Mouse (Mus musculus): ENCODE measurements around the gene Gm1673. TPM values are rescaled to one million over a fixed set of nuclear protein-coding genes. Genes with fewer than 3 reads are reported as not detected.
A peak's percentile ranks its signal among the peaks of the same experiment; 100 is the strongest.

The Gm1673 gene
- polyA plus RNA-seq, 1 experiment from 2014 or later, result 54.0 TPM

DNA sequence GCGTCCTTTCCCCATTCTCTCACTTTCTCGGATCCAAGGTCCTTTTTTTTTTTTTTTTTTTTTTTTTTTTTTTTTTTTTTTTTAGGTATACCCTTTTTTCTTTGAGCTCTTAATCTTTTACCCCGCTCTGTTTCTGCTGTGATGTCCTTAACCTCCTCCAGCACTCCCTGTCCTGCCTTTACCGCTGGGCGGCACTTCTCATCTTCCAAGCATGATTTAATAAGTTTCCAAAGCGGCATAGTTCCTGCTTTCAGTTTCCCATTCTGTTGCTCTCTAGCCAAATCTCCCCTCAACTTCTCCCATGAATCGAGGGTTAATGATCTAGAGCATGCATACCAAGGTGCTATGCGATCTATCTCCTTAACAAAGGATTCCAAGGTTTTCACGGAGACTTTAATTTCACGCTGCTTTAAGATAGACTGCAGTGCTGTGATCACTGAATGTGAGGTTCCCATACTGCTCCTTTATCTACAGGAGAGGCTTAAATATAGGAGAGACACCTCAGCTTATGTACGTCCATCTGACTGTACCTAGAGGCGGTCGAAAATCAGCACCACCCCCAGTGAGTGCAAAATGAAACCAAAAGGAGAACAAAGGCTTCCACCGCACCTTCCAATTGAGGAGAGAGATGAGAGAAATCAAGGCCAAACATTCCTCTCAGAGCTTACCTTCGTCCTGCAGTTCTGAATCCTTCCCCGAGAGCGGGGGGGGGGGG lies 29.6 kb upstream of the Gm1673 start:
- H3K27me3 ChIP-seq (replicated peaks; ENCODE audit: control insufficient read depth, insufficient read depth, low read length), result no peaks in the 10 kb centered on the region
- no peak for ATAC-seq
- peaks cover 8% of the 10 kb centered on the region for H3K9me3 ChIP-seq (ENCODE audit: control insufficient read depth, low read length)
- 89% methylated on average over 17 of the region's 17 CpGs for WGBS
- H3K4me1 ChIP-seq (ENCODE audit: control insufficient read depth, insufficient read depth, low read length), result no peaks in the 10 kb centered on the region
- no peak overlapping the region for H3K27ac ChIP-seq (ENCODE audit: low read length)
- no peak overlapping the region for H3K9ac ChIP-seq (ENCODE audit: low read depth, low read length)
- no peak overlapping the region for H3K4me3 ChIP-seq (ENCODE audit: low read length)
- no peak overlapping the region for H3K4me2 ChIP-seq (ENCODE audit: low read depth, low read length)
- H3K36me3 ChIP-seq (ENCODE audit: control insufficient read depth, insufficient read depth, low read length), result no peaks in the 10 kb centered on the region

DNA sequence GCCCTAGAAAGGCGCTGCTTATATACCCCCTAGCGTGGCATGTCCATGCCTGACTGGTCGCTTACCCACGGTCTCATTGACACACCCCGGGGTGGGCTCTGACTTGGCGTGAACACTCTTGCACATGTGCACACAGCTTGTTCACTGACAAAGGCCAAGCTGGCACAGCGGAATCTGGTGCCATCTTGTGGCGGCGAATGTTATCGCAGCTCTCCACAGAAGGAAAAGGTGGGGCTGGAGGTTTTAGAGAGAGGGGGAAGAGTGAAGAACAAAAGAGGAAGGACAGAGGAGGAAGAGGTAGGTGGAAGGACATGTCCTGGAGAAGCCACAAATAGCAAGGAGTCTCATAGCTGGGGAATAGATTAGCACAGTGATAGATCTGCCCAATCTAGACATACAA lies 28.9 kb upstream of the Gm1673 start:
- Histone ChIP-seq H3K27me3 (replicated peaks; ENCODE audit: control insufficient read depth, insufficient read depth, low read length) (no peaks in the 10 kb centered on the region), H3K9ac (ENCODE audit: low read depth, low read length) (no peak overlapping the region), H3K4me2 (ENCODE audit: low read depth, low read length) (no peak overlapping the region), H3K36me3 (ENCODE audit: control insufficient read depth, insufficient read depth, low read length) (no peaks in the 10 kb centered on the region), H3K9me3 (ENCODE audit: control insufficient read depth, low read length) (peaks cover 8% of the 10 kb centered on the region), H3K27ac (ENCODE audit: low read length) (no peak overlapping the region), H3K4me3 (ENCODE audit: low read length) (no peak overlapping the region), H3K4me1 (ENCODE audit: control insufficient read depth, insufficient read depth, low read length) (no peaks in the 10 kb centered on the region)
- ATAC-seq, result no peak
- 39% methylated on average over 10 of the region's 10 CpGs for WGBS

DNA sequence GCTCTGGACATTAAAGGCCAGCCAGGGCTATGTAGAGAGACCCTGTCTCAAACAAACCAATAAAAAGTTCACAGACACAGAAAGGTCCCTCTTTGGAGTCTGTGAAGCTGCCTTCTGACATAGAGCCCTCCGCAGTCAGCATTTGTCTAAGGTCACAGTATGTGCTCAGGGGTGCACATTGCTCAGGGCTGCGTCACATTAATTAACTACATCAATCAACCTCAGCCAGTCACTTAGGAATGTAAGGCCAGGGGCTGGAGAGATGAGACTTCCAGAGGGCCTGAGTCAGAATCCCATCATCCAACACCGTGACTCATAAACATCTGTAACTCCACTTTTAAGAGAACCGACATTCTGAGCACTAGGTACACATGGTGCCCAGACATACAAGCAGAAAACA lies 27.4 kb upstream of the Gm1673 start:
- H3K27me3 ChIP-seq (replicated peaks; ENCODE audit: control insufficient read depth, insufficient read depth, low read length), result no peaks in the 10 kb centered on the region
- no peaks in the 10 kb centered on the region for H3K4me1 ChIP-seq (ENCODE audit: control insufficient read depth, insufficient read depth, low read length)
- H3K9ac ChIP-seq (ENCODE audit: low read depth, low read length), result no peak overlapping the region
- 73% methylated on average over 4 of the region's 4 CpGs for WGBS
- ATAC-seq, result no peak
- H3K4me3 ChIP-seq (ENCODE audit: low read length), result no peak overlapping the region
- H3K36me3 ChIP-seq (ENCODE audit: control insufficient read depth, insufficient read depth, low read length), result no peaks in the 10 kb centered on the region
- peaks cover 8% of the 10 kb centered on the region for H3K9me3 ChIP-seq (ENCODE audit: control insufficient read depth, low read length)
- H3K27ac ChIP-seq (ENCODE audit: low read length), result no peak overlapping the region
- no peak overlapping the region for H3K4me2 ChIP-seq (ENCODE audit: low read depth, low read length)

DNA sequence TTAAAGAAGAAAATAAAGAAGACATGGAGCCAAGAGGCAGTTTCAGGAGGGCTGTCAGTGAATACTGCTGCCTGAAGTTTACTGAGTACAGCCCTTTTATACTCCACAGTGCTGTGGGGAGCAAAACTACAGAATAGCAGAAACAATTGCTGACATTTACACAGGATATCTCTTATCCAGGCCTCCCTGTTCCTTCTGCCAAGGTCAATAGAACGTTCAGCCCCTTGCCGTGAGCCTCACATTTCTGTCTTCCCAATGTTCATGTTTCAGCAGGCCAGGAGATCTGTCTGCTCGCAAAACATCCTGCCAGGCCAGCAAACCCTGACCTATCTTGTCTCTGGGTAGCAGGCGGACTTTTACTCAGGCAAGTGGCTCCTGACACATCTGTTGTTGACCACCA lies 23.9 kb upstream of the Gm1673 start:
- Histone ChIP-seq H3K4me3 (ENCODE audit: low read length) (no peak overlapping the region), H3K27me3 (replicated peaks; ENCODE audit: control insufficient read depth, insufficient read depth, low read length) (no peaks in the 10 kb centered on the region), H3K4me1 (ENCODE audit: control insufficient read depth, insufficient read depth, low read length) (no peaks in the 10 kb centered on the region), H3K27ac (ENCODE audit: low read length) (no peak overlapping the region), H3K4me2 (ENCODE audit: low read depth, low read length) (no peak overlapping the region), H3K9me3 (ENCODE audit: control insufficient read depth, low read length) (no peaks in the 10 kb centered on the region), H3K36me3 (ENCODE audit: control insufficient read depth, insufficient read depth, low read length) (no peaks in the 10 kb centered on the region), H3K9ac (ENCODE audit: low read depth, low read length) (no peak overlapping the region)
- ATAC-seq, result no peak
- 68% methylated on average over 4 of the region's 4 CpGs for WGBS

DNA sequence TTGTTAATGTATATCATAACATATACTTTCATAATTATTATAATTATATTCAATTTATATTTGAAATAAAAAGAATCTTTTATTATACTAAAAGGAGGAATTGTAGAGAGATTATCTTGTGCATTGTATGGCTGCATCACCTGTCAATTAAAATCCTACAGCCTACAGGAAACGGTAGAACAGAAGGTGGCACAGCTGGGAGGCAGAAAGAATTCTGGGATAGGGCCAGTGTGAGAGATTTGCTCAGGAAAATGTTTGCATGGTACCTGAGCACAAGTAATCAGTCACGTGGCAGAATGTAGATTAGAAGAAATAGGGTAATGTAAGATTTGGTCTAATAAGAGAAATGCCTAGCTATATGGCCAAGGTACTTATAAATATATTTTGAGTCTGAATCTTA lies 8.5 kb upstream of the Gm1673 start:
- Histone ChIP-seq H3K27ac (ENCODE audit: low read length) (no peak overlapping the region), H3K9me3 (ENCODE audit: control insufficient read depth, low read length) (no peaks in the 10 kb centered on the region), H3K9ac (ENCODE audit: low read depth, low read length) (no peak overlapping the region), H3K4me2 (ENCODE audit: low read depth, low read length) (no peak overlapping the region), H3K27me3 (replicated peaks; ENCODE audit: control insufficient read depth, insufficient read depth, low read length) (no peaks in the 10 kb centered on the region), H3K4me3 (ENCODE audit: low read length) (no peak overlapping the region), H3K4me1 (ENCODE audit: control insufficient read depth, insufficient read depth, low read length) (no peaks in the 10 kb centered on the region), H3K36me3 (ENCODE audit: control insufficient read depth, insufficient read depth, low read length) (no peaks in the 10 kb centered on the region)
- 64% methylated on average over 2 of the region's 2 CpGs for WGBS
- ATAC-seq, result no peak

DNA sequence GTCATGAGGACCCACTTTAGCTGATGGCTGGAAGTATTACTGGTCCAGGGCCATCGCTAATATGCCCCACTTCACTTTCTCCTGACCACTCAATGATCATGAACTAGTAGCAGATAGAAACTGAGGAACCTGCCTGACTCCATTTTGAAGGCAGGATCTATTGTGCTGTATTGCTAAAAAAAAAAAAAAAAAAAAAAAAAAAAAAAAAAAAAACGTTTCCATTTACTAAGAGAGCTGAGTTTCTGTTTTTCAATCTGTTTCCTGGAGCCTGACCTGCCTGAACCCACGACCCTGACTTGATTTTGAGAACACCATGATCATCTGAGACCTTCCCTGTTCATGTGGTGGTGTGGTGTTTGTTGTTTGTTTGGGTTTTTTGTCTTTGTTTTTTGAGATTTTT lies 7.0 kb upstream of the Gm1673 start:
- H3K4me1 ChIP-seq (ENCODE audit: control insufficient read depth, insufficient read depth, low read length), result no peaks in the 10 kb centered on the region
- WGBS, result 41% methylated on average over 3 of the region's 3 CpGs
- no peak overlapping the region for H3K4me3 ChIP-seq (ENCODE audit: low read length)
- H3K9ac ChIP-seq (ENCODE audit: low read depth, low read length), result no peak overlapping the region
- ATAC-seq, result no peak
- no peaks in the 10 kb centered on the region for H3K9me3 ChIP-seq (ENCODE audit: control insufficient read depth, low read length)
- H3K36me3 ChIP-seq (ENCODE audit: control insufficient read depth, insufficient read depth, low read length), result no peaks in the 10 kb centered on the region
- H3K27me3 ChIP-seq (replicated peaks; ENCODE audit: control insufficient read depth, insufficient read depth, low read length), result no peaks in the 10 kb centered on the region
- no peak overlapping the region for H3K27ac ChIP-seq (ENCODE audit: low read length)
- H3K4me2 ChIP-seq (ENCODE audit: low read depth, low read length), result no peak overlapping the region

DNA sequence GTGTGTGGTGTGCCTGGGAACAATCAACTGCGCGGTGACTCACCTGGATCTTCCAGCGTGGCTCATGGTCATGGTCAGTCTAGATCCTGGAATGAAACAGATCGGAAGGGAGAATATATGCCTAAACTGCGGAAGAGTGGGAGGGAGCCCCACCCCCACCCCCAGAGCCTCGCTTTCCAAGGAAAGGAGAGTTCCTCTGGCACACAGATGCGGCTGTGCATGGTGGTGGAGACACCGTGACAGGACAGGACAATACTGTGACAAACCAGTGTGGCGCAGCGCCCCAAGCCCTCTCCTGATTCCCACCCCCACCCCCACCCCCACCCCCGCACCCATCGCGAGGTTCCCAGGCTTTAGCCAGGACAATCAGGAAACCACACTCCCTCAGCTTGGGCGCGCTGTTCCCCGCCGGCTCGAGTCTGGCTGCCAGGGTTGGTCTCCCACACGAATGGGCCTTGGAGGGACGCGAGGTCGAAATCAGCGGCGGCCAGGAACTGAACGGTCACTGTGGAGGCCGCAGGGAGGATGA lies 438 bp upstream of the Gm1673 start:
- H3K4me3 ChIP-seq (ENCODE audit: low read length), result peak overlapping the region; percentile 79
- peak overlapping the region; percentile 97 for H3K4me2 ChIP-seq (ENCODE audit: low read depth, low read length)
- no peaks in the 10 kb centered on the region for H3K9me3 ChIP-seq (ENCODE audit: control insufficient read depth, low read length)
- no peaks in the 10 kb centered on the region for H3K27me3 ChIP-seq (replicated peaks; ENCODE audit: control insufficient read depth, insufficient read depth, low read length)
- H3K4me1 ChIP-seq (ENCODE audit: control insufficient read depth, insufficient read depth, low read length), result peaks cover 12% of the 10 kb centered on the region
- H3K27ac ChIP-seq (ENCODE audit: low read length), result no peak overlapping the region
- H3K9ac ChIP-seq (ENCODE audit: low read depth, low read length), result peak overlapping the region; percentile 74
- peak; percentile 51 for ATAC-seq
- H3K36me3 ChIP-seq (ENCODE audit: control insufficient read depth, insufficient read depth, low read length), result no peaks in the 10 kb centered on the region
- WGBS, result 4% methylated on average over 26 of the region's 26 CpGs

DNA sequence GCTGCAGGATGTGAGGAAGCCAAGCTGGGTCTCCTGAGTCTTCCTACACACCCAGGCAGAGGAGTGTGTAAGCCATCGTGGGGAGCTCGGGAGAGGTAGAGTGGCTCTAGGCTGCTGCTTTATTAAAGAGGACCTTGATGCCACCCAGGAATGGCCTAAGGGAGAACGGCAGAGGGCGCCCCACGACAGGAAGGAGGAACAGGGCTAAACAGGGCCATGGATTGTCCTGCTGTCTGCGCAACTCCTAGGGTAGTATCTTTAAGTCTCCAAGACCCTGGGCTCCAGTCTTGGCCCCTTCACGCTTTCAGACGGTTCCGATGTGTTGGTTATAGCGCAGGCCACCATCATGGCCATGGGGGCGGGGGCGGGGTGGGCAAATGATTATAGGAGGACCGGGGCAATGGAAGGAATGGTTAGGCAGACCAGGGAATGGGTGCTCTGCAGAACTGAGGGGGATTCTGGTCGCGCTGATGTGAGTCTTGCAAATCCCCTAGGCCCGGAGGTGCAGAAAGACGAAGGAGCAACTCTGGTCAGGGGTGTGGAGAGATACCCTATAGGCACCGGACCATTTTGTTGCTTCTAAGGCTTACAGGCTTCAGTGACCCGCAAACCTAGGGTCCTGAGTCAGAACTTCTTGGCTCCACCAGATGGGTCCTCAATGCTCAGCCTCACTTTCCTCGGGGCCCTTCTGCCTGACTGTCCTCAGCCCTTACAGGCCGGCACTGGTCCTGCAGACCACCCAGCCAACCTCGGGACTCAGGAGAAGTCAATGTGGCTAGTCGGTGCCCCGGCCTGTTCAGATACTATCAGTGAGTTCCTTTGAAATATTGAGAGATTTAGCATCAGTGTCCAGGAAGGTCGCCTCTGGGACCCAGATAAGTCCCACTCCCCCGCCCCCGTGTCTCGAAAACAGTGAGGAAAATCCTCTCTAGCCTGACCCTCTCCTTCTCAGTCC lies 11.7 kb downstream of the Gm1673 start:
- no peaks in the 10 kb centered on the region for H3K36me3 ChIP-seq (ENCODE audit: control insufficient read depth, insufficient read depth, low read length)
- no peak overlapping the region for H3K9ac ChIP-seq (ENCODE audit: low read depth, low read length)
- H3K27ac ChIP-seq (ENCODE audit: low read length), result no peak overlapping the region
- no peak overlapping the region for H3K4me2 ChIP-seq (ENCODE audit: low read depth, low read length)
- peaks cover 10% of the 10 kb centered on the region; the same call in 1 of the 2 replicates for H3K4me1 ChIP-seq (ENCODE audit: control insufficient read depth, insufficient read depth, low read length)
- peak overlapping the region; percentile 62 for H3K4me3 ChIP-seq (ENCODE audit: low read length)
- no peaks in the 10 kb centered on the region for H3K9me3 ChIP-seq (ENCODE audit: control insufficient read depth, low read length)
- H3K27me3 ChIP-seq (replicated peaks; ENCODE audit: control insufficient read depth, insufficient read depth, low read length), result peaks cover 39% of the 10 kb centered on the region
- no peak; the same call in 1 of the 2 replicates for ATAC-seq
- 37% methylated on average over 28 of the region's 28 CpGs for WGBS

All from intestine, embryonic 16.5 days (tissue).